Mouse (Mus musculus) bone marrow macrophage, adult 2 months (primary cell): ENCODE measurements around the gene Plpp2. TPM values are rescaled to one million over a fixed set of nuclear protein-coding genes. Genes with fewer than 3 reads are reported as not detected.
A peak's percentile ranks its signal among the peaks of the same experiment; 100 is the strongest.

Source experiments
- H3K27ac ChIP-seq: 2 replicates; pipeline ENCODE4 v1.5.1; 2012; ENCODE audit warnings: low read depth, low read length; ENCODE audit not compliant: insufficient read depth
- H3K4me1 ChIP-seq: 2 replicates; pipeline ENCODE4 v1.6.1; 2012; ENCODE audit warnings: low read length; ENCODE audit not compliant: control insufficient read depth, insufficient read depth
- H3K4me3 ChIP-seq: 2 replicates; pipeline ENCODE4 v1.5.1; 2012; ENCODE audit warnings: mild to moderate bottlenecking, low read length, moderate library complexity; ENCODE audit not compliant: insufficient read depth
- CTCF ChIP-seq: IDR thresholded peaks from 2 replicates; pipeline ENCODE4 v1.5.1; 2012; ENCODE audit warnings: low read depth, mild to moderate bottlenecking, low read length, moderate library complexity
- POLR2A ChIP-seq: IDR thresholded peaks from 2 replicates; pipeline ENCODE4 v1.6.1; 2012; ENCODE audit warnings: mild to moderate bottlenecking, low read depth, low read length, borderline replicate concordance
- polyA plus RNA-seq: library from polyadenylated mRNA; stranded (reverse); fragments of >200 nt; gene quantifications from 2 replicates; pipeline ENCODE4 v1.2.4, GENCODE M21; 2012; ENCODE audit not compliant: missing spikeins, insufficient read depth, insufficient read length

Plpp2 gene
- polyA plus RNA-seq, 1 experiment, result 16.9 TPM

DNA sequence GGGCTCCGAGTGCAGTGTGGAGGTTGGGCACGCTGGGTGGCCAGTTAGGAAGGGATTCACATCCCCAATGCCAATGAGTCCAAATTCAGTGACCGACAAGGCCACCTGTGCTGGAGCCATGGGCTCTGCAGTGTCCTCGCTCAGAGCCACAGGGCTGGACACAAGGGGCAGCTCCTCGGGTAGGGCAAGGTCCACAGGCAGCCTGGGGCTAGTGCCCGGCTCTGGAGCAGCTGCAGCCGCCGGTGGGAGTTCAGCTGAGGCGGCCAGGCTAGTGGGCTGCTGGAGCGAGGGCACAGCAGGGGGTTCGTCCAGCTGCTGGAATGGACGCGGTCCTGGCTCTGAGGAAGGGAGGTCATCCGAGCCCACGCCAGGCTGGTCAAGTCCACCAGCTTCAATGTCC, 7.9 kb upstream of the Plpp2 start:
- Histone ChIP-seq H3K4me1 (peaks cover 14% of the 10 kb centered on the region), H3K4me3 (no peak overlapping the region)
- TF ChIP-seq CTCF, result no peak
- no peak for TF ChIP-seq POLR2A

DNA sequence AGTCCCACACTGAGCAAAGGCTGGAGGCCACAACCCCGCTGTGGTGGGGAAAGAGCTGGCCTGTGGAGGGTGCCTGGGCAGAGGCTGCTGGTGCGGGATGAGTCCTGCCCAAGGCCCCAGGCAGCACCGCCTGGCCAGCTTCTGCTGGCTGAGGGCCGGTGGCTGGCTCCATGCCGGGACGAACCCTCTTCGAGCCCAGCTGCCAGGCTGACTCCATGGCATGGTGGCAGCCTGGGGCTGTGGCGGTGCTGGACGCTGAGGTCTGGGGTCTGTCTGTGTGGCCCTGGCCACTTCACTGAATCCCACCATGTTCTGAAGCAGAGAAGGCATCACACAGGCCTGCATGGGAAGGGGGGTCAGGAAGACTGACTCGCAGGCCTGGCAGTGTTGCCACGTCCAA, 7.2 kb upstream of the Plpp2 start:
- no peak for TF ChIP-seq POLR2A
- TF ChIP-seq CTCF, result no peak
- H3K4me3 ChIP-seq, result no peak overlapping the region
- H3K4me1 ChIP-seq, result peaks cover 19% of the 10 kb centered on the region
- H3K27ac ChIP-seq, result no peak overlapping the region

More for the DNA sequence above, 7.9 kb upstream of the Plpp2 start:
- no peak overlapping the region for H3K27ac ChIP-seq

DNA sequence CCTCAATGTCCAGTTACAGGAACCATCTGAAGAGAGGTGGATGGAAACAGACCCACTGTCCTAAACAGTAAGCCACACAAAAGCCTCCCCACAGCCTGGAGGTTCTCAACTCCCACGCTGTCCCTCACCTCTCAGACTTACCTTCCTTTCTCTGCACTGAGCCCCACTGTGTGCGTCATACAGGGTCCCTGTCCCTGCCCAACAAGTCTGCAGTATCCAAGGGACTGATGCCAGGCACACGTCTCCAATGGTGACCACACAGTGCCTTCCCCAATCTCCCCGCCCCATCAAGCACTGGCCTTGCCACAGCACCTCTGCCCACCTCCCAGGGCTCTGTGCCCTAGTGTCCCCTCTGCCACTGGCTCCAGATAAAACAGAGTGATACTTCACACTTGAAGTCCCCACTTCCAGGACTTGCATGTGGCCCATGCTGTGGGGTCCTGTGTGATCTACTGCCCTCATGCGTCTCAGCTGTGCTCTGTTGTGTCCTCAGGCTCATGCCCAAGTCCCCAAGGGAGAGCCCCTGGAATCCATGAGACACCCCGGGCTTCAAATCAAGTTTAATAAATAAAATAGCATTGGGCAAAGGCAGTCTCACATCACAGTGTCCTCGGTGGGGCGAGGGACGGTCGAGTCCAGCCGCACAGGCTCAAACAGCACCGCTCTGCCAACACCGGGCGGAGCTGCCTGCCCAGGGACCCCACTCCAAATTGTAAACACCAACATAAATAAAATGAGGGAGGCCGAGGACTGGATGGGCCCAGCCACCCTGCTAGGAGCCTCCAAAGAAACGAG, 6.3 kb upstream of the Plpp2 start:
- Histone ChIP-seq H3K27ac (peak overlapping the region; percentile 65), H3K4me3 (no peak overlapping the region), H3K4me1 (peaks cover 27% of the 10 kb centered on the region)
- TF ChIP-seq CTCF, result no peak
- no peak for TF ChIP-seq POLR2A

DNA sequence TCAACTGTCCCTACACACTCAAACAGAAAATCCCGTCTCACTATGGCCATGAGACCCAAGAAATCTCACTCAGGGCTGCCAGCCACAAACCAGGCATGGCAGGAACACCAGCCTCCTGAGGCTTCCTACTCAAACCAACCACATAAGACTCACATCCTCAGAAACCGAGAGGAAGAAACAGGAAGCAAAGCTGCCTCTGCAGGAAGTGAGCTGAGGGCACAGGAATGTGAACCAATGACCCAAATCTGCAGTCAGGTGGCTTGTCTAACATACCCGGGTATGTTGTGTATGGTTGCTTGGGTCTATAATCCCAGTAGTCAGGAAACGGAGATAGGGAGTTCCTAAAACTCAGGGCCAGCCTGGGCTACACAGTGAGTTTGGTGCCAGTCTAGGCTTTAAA, 5.3 kb upstream of the Plpp2 start:
- H3K27ac ChIP-seq, result peak overlapping the region; percentile 65
- H3K4me1 ChIP-seq, result peaks cover 27% of the 10 kb centered on the region
- TF ChIP-seq CTCF (no peak), POLR2A (no peak)
- no peak overlapping the region for H3K4me3 ChIP-seq

DNA sequence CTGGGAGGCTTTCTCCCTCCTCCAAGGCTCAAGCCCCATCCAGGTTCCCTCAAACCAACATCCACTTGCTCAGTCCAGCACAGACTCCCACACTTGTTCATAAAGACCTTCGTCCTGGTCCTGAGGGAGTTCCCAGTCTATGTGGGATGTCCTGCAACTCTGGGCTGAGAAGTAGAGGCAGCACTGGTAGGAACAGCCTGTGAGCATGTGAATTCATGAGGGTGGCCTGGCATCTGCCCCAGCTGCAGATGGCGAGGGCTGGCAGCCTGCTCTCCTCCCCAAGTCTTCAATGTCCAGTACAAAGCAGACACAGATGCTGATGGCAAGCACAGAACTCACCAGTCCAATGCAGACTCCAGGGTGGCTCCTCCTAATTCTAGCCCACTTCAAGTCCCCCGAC, 4.7 kb upstream of the Plpp2 start:
- no peak for TF ChIP-seq POLR2A
- TF ChIP-seq CTCF, result no peak
- Histone ChIP-seq H3K4me1 (peaks cover 27% of the 10 kb centered on the region), H3K4me3 (no peak overlapping the region), H3K27ac (peak overlapping the region; percentile 65)

DNA sequence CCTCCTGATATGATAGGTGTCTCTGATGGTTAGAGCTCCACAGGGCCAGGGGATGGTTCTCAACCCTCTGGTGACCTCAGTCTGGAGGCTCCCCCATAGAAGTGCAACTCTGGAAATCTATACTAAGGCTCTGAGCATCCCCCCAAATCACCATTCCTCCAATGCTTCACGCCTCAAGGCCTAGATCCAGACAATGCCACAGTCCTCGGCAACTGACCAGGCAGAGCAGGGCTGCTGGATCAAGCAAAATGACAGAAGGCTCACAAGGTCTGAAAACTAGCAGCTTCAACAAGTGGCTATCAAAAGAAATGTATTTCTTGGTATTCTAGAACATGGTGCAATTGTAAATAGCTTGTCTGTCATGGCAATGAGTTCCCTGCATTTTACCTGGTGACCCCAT, 4.2 kb upstream of the Plpp2 start:
- TF ChIP-seq POLR2A (no peak), CTCF (no peak)
- no peak overlapping the region for H3K27ac ChIP-seq
- H3K4me3 ChIP-seq, result no peak overlapping the region
- H3K4me1 ChIP-seq, result peaks cover 29% of the 10 kb centered on the region

DNA sequence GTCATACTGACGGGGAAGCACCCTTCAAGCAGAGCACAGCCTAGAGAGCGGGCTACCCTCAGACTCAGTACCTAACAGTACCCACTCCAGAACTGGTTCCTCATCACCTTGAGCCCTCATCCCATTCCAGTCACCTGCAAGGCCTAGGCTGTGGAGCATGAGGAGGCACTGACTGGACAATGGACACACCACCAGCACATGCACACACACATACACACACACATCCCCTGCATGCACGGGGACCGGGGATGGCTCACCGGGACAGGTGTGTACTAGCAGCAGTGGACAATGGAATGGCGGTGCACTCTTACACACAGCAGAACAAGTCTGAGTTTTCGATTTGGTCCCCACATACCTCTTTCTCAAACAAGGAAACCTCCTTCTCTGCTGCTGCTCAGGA, 3.7 kb upstream of the Plpp2 start:
- Histone ChIP-seq H3K27ac (no peak overlapping the region), H3K4me1 (peaks cover 30% of the 10 kb centered on the region), H3K4me3 (no peak overlapping the region)
- TF ChIP-seq CTCF (no peak), POLR2A (no peak)

DNA sequence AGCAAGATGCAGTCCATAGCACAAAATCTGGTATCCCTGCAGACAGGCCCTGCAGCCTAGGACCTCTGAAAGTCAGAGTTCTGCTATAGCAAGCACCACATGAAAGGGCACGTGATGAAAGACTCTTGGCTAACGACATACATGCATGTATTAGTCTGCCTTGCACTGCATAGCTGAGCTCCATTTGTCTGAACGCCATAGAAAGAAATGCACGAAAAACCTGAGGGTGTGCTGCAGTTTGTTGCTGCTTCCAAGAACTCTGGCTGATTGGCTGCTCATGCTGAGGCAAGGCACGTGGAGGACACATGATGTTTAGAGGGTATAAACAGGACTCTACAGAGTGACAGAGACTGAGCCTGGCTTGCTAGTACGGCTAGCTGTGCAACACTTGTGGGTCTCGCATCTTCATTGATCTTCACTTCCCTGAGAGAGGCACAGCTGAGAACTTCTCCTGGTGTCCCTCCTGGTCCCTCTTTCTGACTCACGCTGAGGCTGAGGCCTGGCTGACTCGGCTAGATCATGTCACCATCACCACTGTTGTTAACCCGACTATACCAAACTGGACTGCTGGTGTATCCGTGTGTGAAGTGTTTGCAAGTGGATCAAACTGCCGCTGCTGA, 3.0 kb upstream of the Plpp2 start:
- TF ChIP-seq CTCF, result no peak
- no peak for TF ChIP-seq POLR2A
- Histone ChIP-seq H3K4me1 (peaks cover 30% of the 10 kb centered on the region), H3K4me3 (no peak overlapping the region), H3K27ac (no peak overlapping the region)

DNA sequence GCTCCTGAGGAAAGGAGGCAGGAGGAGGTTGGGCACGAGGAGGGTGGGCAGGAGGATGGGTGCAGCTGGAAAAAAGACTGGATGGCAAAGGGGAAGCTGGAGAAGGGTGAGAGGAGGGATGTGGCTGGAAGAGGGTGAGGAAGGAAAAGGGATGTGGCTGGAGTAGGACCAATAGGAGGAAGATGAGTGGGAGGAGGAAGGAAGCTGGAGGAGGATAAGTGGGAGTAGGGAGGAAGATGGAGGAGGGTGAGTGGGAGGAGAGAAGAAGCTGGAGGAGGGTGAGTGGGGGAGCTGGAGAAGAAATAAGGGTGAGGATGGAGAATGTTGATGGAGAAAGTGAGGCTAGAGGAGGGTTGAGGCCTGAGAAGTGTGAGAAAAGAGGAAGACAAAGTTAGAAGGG, 1.8 kb upstream of the Plpp2 start:
- Histone ChIP-seq H3K4me1 (peaks cover 30% of the 10 kb centered on the region), H3K27ac (no peak overlapping the region), H3K4me3 (no peak overlapping the region)
- TF ChIP-seq CTCF (no peak), POLR2A (no peak)

DNA sequence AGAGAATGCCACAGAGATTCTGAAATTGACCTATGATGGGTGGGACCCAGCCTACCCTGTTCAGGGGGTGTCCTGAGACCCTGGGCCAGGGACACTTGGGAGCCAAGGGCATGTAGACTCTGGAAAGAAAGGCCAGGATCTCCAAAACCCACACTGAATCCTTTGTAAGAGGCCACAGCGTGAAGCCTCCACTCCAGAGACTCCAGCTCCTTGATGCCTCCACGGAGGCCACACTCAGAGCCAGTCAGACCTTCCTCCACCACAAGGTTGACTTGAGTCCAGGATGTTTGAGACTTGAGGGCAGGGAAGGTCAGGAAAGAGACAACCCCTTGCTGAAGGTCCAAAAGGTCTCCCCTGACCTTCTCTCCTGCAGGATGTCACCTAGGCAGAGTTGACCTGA, 830 bp upstream of the Plpp2 start:
- Histone ChIP-seq H3K4me3 (no peak overlapping the region), H3K27ac (no peak overlapping the region), H3K4me1 (peaks cover 27% of the 10 kb centered on the region)
- no peak for TF ChIP-seq POLR2A
- TF ChIP-seq CTCF, result no peak
